Mouse (Mus musculus): Measurements from ENCODE around the gene Npsr1.

- TF ChIP-seq POLR2A (IDR thresholded peaks at IDR 0.05; ENCODE audit: low read depth, low read length) (no peak), USF1 (IDR thresholded peaks at IDR 0.05; ENCODE audit: low read depth, low read length) (no peak), ZMIZ1 (IDR thresholded peaks at IDR 0.05; ENCODE audit: low read depth, low read length) (no peak), MAFK (IDR thresholded peaks at IDR 0.05; ENCODE audit: insufficient replicate concordance, low read length) (no peak), POLR2AphosphoS2 (IDR thresholded peaks at IDR 0.05; ENCODE audit: low read depth, low read length) (no peak), CTCF (conservative IDR thresholded peaks at IDR 0.05 in 1 of 2, IDR thresholded peaks at IDR 0.05 in 1 of 2; ENCODE audit: low read depth in 2 of 2, low read length in 2 of 2) (no peak), JUND (conservative IDR thresholded peaks at IDR 0.05; ENCODE audit: low read depth, low read length) (no peak)
These were observed 209.2 kb downstream of the Npsr1 start for GRCm38 (mm10) chr9:24306990-24307389.

Measured in CH12.LX (cell line).